Mouse (Mus musculus) adrenal gland, adult 8-10 months (tissue): ENCODE data around the gene Apod. TPM values are rescaled to one million over a fixed set of nuclear protein-coding genes. Genes with fewer than 3 reads are reported as not detected.

Experiments
- DNase-seq: peaks from one replicate; pipeline ENCODE4 v3.0.0; 2022
- microRNA-seq, 2 experiments: library from miRNA; unstranded; fragments of <30 nt; microRNA quantifications; one replicate each; pipeline ENCODE4 v1.2.0; 2022
- total RNA-seq, 4 experiments: library from RNA; stranded (reverse); gene quantifications; 2 replicates each; pipeline ENCODE4 v1.2.4; 2022

Gene Apod
- total RNA-seq, 4 experiments from 2014 or later, result 9.1 to 11.2 (median 9.5) TPM

- DNase-seq, result no peak
Measured at GRCm38 (mm10) chr16:31278581-31278980, 36.0 kb downstream of the Apod start.

- DNase-seq, result no peak
Measured at GRCm38 (mm10) chr16:31278081-31278480, 36.5 kb downstream of the Apod start.

- no peak for DNase-seq
Measured at GRCm38 (mm10) chr16:31276962-31277361, 37.6 kb downstream of the Apod start.

- peak; percentile 72 for DNase-seq
Measured at GRCm38 (mm10) chr16:31276539-31276938, 38.1 kb downstream of the Apod start.

- peak; percentile 84 for DNase-seq
Measured at GRCm38 (mm10) chr16:31274674-31275460, 39.7 kb downstream of the Apod start, which contains the start of gene Ppp1r2. Ppp1r2 (minus strand) TSS chr16:31275277.

- no peak for DNase-seq
Measured at GRCm38 (mm10) chr16:31274084-31274483, 40.5 kb downstream of the Apod start.

GRCm38 (mm10) chr16:31266692-31267091 lies 47.9 kb downstream of the Apod start:
- DNase-seq, result no peak

- DNase-seq, result no peak
Measured at GRCm38 (mm10) chr16:31256151-31256550, 58.5 kb downstream of the Apod start.

- no peak for DNase-seq
Measured at GRCm38 (mm10) chr16:31255685-31256084, 58.9 kb downstream of the Apod start.

- DNase-seq, result no peak
Measured at GRCm38 (mm10) chr16:31249401-31249800, 65.2 kb downstream of the Apod start.

- DNase-seq, result no peak
Measured at GRCm38 (mm10) chr16:31248717-31249116, 65.9 kb downstream of the Apod start.

- DNase-seq, result no peak
Measured at GRCm38 (mm10) chr16:31247442-31247841, 67.2 kb downstream of the Apod start.

Small RNA genes lying within 50 kb of the gene (microRNA-seq; reads per million reads assigned to microRNA genes)
- gene Gm27415, result 0 reads per million in 2 experiments

Other genes with a start within 250 kb of the Apod start
- gene Xxylt1, start 233.4 kb downstream of the Apod start, total RNA-seq, result 10 to 100 TPM; 14.1 to 19.0 (median 16.7) TPM
- 10 to 100 TPM; 38.4 to 54.5 (median 46.0) TPM for gene Acap2, start 113.6 kb downstream of the Apod start, total RNA-seq
- gene Ppp1r2, start 39.5 kb downstream of the Apod start, total RNA-seq, result 10 to 100 TPM; 66.3 to 78.3 (median 75.6) TPM
- 10 to 100 TPM in 2 of 4 experiments, 1 to 10 TPM in 2; 7.6 to 24.2 (median 15.5) TPM for gene Bdh1, start 107.5 kb upstream of the Apod start, total RNA-seq